Mouse (Mus musculus) lung, postnatal 36 days (tissue): ENCODE measurements at regions not wholly inside any gene's neighbourhood (a gene's known extent, or its start where the extent isn't known, plus 50 kb on each side); places are given as distances from the start of the nearest gene placed in this dataset.
"Not testable (repeated sequence)": the region's sequence is repeated elsewhere in the genome, so short reads cannot be mapped to it uniquely, and the experiment has no call there.

Experiments
- DNase-seq: peaks from one replicate; pipeline ENCODE4 v3.0.0; 2022; ENCODE audit warnings: mixed read lengths

DNA sequence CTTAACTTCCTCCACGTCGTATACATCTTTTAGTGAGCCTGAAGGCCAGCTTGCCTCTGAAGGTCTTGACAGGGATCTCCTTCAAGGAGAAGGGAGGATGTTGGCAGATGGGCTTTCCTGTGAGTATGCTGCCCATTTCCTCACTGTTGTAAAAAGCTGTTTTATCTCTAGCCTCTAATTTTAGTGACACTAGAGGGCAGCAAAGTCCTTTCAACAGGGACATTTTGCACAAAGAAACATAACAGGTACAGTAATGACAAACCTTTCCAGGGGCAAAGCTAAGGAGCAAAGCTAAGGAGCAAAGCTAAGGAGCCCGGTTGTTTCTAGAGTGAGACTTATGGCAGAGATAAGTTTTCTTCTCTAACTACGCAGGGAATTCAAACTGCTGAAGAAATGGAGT, 59.0 kb upstream of the Kbtbd8 start:
- DNase-seq, result peak; percentile 48

DNA sequence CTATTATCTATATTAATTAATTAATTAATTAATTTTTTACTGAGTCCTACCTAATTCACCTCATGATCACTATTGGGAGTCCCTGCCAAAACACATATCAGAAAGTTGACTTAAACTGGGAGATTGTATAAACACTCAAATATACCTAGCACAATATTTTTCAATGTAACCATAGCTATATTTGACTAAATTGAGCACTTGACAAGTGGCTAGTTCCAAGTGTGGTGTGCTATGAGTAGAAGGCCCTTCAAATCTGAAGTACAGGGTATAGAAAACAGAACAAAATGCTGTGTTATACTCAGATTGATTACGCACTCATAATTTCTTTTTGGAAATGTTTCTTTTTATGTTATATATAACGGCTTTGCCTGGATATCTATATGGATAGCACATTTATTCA, 60.8 kb upstream of the Kbtbd8 start:
- DNase-seq, result no peak

DNA sequence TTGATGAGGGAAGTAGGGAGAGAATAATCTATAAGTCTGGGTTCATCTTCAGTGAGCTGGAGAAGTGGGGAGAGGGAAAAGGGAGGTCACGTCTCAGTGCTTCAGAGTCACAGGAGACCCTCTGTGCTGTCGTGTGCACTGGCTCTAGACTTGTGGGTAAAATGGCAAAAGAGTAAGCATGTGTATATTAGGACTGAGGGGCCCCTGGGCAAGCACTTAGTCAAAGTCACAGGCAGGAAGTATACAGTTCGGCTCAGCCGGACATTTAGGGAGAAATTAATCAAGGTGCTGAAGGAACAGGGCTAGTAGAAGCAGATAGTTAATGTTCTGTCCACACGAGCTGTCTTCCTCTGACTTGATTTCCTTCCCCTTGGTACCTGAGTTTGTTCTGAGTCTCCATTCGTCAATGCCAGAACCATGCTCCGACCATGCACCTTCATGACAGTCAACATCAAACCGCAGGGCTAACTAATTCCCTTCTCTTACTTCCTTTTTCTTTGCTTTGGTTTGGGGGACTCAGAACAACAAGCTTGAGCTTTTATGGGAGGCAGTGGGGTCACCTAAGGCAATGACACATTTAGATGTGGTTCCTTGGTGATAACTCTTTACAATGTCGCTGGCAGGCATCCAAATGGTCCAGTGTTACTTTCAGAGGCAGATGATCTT, 63.2 kb upstream of the Kbtbd8 start:
- DNase-seq, result no peak

DNA sequence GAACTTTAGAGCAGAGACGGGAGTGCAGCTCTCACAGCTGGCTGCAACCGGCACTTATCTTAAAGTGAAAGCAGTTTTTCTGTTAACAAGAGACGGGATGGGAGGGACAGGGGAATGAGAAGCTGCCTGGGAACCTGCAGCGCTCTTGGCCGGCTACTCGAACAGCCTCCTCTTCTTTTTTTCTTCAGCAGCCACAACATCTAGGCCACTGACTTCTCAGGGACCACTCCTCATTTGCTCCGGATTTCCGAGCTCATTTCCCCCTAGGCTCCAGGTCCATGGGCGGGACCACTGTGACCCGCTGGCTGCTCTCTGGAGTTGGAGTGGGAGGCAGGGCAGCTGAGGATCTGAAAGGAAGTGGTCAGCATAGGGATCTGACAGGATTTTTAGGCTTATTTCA, 75.7 kb upstream of the Kbtbd8 start:
- not testable (repeated sequence) for DNase-seq

DNA sequence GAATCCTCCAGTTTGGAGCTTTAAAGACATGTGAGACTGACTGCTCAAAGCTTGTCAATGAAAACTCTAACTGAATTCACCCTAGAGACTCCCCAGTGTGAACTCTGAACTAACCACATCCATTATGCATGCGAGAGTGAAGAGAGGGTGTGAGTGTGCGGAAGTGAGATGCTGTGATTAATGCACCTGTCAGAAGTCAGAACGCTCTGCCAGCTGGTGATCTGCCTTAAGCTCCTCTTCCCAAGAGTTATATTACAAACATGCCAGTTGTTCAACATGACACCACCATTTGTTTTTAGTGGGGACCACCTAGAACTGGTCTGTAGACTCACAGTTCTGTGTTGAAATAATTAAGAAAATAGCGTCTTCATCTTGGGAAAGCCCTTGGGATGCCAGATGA, 92.8 kb upstream of the Kbtbd8 start:
- no peak for DNase-seq

DNA sequence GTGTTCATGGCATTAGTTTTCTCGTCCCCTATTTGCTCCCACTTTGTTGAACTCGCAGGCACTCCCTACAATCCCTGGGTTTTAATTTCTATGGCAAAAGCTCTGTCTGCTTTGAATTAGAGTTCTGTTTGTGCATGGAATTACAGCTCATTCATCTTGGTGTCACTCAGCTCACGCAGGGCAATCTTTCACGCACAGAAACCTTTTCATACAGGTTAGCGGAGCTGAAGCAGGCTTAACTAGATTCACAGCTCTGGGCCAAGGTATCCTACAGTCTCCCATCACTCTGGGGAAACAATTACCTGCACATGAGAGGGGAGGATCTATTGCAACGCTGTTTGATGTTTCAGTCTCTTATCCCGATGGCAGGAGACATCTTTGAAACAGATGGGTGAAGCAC, 95.3 kb upstream of the Kbtbd8 start:
- DNase-seq, result no peak

DNA sequence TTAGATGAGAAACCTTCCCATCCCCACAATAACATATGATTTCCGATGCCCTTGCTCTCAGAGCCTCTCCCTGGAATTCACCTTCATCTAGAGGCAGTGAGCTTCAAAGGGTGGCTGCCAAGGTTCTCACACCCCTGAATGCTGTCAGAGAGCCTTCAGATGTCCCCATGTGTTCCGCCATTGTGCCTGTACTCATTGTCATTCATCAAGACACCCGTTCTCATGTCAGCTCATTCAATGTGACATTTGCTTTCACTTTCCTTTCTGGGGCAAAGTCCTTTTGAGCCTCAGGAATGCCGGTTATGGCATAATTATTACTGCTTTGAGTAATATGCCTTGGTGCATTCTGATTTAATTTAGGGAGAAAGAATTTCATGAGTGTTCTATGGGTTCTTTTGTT, 99.1 kb upstream of the Kbtbd8 start:
- DNase-seq, result peak; percentile 8

DNA sequence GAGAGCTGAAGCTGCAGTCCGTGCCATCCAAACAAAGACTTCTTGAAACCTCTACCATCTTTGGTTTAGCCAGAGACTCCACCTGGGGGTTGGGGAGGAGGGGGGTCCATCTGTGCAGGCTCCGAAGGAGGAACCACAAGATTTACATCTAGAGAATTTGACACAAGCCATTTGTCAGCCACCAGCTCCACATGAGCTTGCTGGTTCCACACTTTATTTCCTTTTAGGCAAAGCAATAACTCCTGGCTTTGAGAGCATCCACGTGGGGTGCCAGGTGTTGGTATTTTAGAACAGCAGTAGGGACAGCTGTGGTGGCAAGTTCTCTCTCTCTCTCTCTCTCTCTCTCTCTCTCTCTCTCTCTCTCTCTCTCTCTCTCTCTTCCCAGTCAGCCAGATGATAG, 99.6 kb upstream of the Kbtbd8 start:
- DNase-seq, result no peak

DNA sequence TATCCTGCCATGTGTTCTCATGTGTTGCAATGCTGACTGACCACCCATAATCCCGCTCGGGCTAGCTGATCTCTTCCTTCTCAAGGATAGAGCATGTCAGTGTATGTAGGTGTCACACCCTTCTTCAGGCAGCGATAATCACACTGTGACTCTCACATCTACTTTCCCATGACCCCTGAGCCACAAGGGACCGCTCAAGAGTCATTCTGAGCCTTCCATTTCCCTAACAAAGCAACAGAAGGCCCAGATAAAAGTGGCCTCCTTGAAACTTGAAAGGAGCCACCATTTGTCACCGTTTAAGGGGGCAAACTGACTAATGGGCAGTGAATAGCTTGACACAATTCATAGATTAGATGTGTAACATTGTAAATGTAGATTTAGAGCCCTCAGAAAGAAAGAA, 103.9 kb upstream of the Kbtbd8 start:
- no peak for DNase-seq

DNA sequence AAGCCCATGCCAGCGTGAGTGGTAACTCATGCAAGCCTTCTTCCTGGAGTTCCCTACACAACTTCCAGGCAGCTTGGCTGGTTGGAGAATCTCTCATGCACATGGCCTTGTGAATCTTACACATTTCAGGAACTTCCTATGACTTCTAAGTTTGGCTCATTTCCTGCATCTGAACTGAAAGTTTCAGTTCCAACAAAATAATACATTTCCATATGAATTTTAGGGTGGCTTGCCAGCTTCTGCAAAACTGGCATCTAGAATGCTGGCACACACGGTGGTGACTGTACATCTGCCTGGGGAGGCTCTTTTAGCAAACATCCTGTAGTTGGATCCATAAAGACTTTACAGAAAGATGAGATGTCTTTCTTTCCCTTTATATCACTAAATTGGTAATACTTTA, 110.6 kb upstream of the Kbtbd8 start:
- no peak for DNase-seq

DNA sequence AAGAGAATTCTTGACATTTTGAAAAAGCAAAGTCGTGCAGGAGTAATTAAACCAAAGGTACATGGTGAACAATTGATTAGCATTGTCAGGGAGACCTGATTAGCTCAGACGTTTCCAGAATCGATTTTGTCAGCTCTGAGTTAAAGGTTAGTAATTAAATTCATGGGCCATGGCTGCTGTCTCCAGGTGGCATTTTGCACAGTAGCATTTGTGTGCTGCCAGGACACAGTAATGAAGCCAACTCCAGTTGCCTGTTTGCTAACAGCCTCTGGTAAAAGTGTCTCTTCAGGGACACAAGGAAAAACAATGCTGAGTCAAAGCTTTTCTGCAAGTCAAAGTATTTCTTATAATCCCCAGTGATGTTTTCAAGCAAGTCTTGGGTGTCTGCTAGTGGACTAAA, 113.3 kb upstream of the Kbtbd8 start:
- no peak for DNase-seq

DNA sequence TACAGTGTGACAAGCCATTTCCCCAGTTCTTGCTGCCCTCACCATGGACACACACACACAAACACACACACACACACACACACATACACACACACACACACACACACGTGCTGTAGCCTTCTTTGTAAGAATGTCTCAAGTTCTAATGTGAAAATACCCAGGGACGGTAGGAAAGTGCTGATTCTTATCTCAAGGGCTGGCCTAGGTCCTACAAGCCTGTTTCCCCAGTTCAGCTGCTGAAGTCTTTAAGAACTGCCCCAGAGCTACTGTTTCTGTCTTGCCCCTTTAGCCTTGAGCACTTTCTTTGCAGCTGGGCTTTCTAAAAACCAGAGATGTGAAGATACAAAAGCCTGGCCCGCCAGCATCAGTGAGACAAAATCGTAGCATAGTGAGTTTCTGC, 117.5 kb upstream of the Kbtbd8 start:
- DNase-seq, result peak; percentile 4

DNA sequence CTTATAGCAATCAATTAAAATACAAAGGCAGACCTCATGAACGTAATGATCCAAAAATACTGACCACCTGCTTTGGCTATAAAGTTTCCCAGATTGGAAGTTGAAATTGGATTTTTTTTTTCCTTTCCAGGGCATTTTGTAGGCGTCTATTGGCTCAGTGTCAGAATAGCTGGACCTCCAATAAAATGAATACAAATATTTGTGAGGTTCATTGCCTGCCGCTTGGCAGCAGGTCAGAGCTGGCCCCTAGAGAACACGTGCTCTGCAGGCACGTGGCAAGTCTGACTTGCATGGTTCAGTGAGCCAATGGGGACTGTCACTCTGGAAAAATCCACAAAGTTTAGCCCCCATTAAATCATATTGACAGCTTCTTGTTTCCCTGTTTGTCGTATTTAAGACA, 118.0 kb upstream of the Kbtbd8 start:
- peak; percentile 52 for DNase-seq

DNA sequence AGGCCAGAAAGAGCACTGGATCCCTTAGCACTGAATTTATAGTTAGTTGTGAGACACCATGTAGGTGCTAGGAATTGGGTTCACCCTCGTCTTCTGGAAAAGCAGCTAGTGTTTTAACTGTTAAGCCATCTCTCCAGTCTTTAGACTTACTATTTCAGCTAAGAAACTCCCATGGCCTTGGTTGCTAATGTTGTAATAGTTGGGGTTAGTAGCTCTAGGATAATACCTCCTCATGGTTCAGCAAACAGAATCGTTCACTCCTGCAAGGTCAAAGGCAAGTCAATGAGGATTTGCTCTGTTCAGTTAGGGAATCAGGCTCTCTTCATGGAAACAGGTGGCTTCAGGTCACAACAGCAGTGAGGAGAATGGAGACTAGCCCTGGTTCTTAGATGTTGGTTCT, 118.7 kb upstream of the Kbtbd8 start:
- DNase-seq, result no peak

DNA sequence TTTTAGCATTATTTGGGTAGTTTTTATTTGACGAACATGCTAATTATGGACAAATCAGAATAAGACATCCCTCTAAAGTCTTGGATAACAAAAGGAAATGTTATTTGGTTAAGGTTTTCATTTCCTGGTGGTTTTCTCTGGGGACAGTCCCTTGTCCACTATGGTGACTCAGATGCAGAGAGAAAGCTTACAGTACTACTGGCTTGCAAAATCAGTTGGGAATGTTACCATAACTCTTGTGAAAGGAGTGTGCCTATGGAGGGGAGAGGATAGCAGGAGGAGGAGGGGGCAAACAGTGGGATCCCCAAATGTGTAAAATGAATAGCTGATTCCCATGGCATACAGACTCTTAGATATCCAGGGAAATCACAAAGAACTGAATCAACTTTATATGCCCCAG, 122.7 kb upstream of the Kbtbd8 start:
- no peak for DNase-seq

DNA sequence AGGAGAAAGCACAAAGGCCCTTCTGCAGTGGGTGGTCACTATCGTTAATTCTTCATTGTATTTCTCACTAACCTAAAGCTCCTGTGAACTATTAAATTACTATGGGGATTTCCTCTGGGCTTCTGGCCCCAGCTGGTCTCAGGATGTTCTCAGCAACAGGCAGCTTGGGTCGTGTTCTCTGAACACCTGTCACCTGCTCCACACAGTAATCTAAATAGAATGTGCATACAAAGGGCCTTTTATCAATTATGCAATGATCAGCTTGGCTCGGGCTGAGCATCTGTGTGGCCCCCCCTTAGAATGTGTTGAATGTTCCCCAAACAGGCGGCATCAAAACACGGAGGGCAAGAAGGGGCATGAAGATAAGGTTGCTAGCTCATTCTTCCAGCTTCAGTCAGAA, 129.6 kb upstream of the Kbtbd8 start:
- DNase-seq, result no peak

DNA sequence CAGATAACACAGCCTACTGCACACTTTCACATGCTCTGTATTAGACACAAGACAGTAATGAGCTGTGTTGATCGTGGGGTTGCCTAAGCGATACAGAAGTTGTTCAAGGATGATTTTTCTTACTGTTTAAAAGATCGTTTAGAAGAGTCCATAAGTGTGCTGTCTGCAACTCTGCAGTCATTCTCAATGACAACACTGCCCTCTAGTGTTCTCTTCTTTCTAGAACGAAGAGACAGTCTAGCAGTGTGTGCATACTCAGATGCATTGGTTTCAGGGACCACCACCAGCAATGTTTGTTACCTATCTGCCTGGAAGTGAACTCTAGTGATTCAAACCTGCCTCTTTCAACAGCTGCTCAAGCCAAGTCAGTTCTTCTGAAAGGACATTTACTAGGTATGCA, 130.7 kb upstream of the Kbtbd8 start:
- DNase-seq, result peak; percentile 74

DNA sequence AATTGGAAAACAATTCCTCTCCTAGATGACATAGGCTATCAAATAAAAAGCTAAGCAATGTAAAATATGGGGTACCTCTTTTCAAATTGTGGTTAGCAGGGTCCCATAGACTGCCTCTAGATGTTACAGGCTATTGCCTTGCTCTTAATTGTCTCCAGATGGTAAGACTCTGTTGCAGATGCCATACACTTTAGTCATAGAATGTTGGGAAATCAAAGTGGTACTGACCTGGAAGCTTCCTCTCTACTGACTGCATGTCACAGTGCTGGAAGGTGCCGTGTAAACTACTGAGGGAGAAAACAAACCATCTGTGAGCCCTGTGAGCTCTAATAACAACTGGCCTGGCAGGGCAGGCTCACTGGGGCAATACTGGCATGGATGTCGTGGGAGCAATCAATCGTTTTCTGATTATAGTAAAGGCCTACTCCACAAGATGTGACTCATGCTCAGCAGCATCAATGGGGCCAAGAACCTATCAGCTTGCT, 132.6 kb upstream of the Kbtbd8 start:
- DNase-seq, result no peak

DNA sequence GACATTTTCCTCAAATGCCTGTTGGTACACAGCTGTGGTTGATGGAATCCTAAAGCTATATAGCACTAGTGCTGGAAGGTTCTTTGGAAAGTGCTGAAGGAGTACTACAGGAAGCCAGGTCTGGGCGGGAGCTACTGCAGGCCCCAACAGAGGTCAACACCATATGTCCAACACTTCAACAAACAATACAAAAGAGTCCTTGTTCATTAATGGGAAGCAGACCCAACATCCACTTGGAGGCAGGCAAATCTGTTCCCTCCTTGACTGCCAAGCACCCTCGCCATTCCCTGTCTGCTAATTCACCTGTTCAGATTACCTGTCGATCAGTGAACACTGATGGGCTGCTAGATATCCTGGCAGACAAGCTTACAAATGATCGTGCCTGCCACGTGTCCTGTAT, 148.4 kb upstream of the Kbtbd8 start:
- no peak for DNase-seq

DNA sequence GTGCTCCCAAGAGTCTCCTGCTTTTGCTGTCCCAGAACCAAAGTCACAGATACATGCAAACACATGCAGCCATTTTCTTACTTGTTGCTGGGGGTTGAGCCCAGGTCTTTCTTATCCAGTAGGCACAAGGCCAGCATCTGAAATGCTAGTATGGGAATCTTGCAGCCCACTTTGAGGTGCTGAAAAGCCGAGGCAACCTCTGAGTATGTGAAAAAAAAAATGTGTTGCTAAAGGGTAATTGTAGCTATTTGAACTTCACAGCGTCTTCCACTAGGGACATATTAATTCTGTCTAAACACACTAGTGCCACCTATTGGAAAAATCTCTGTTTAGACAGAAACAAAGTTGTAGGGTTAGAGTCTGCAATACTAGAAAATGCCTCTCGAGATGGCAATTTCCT, 150.1 kb upstream of the Kbtbd8 start:
- peak; percentile 51 for DNase-seq

DNA sequence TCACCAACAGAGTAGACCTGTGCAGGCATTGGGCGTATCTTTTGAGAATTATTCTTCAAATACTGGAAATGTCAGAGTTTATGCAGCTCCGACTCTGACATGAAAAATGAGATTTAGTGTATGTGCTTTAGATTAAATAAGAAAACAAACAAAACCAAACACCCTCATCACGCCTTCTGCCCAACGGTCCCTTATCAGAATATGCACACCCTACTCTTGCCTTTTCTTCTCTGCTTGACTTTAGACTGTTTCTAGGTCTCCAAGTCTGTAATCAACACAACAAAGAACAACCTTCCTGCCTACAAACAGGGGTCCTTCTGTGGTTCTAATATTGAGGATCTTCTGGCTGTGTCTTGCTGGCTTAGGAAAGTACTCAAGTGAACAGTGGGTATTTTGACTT, 153.8 kb upstream of the Kbtbd8 start:
- no peak for DNase-seq

DNA sequence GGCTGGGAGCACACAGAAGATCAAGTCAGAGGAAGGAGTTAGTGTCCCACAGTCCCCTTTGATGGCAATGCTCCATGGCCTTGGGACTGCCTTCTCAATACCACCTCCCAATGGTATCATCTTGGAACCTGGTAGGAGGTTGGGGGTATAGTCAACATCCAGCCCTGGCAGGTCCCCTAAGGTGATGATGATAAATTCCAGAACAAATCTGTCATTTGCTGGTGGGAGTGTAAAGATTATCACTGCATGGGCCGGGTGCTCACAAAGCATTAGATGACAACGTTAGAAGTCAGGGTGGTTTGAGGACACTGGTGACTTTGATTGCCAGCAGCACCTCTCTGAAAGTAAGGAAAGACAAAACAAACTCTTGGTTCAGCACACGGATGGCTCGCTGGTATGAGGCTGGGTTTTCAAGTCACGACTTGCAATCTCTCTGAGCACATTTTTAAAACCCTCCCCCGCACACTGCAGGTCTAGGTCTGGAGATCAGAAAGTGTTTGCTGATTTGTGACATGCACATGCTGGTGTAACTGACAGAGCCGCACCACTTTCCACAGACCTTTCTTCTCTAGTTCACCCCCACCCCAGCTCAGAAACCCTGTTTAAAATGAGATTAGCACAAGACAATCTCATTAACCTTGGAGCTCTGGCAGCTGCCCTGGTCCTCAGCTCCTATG, 154.5 kb upstream of the Kbtbd8 start:
- no peak for DNase-seq

DNA sequence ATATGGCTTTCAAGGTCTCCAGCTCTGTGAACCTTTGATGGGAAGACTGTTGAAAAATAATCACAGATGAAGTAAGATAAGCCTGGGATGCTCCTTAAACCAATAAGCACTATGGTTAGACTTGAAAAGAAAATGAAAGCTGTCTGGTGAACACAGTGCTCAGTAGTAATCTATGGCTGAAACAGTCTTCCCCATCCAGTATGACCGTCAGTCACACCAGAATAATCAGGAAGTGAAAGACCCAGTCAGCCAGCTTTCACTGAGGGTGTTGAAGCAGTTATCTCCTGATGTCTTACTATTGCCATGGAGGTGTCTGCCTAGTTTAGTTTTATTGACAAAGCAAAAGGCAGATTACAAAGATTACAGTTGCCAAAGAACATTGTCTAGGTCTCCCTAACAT, 155.2 kb upstream of the Kbtbd8 start:
- DNase-seq, result no peak

DNA sequence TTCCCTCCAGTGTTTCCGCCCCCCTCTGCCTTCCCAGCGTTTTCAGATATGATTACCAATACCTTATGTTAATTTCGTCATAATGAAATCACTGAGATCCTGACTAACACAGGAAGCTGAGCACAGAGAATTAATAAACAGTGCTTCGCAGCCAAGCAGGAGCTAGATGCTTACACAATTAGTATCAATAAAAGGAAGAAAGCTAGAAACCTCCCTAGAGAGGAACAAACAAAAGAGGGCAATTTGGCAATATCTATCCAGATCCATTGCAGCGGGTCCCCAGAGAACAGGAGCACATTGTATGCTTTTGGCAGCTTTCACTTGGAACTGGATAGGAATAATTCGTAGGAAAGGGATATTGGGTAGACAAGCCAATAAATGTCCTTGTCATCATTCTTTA, 159.1 kb upstream of the Kbtbd8 start:
- no peak for DNase-seq

DNA sequence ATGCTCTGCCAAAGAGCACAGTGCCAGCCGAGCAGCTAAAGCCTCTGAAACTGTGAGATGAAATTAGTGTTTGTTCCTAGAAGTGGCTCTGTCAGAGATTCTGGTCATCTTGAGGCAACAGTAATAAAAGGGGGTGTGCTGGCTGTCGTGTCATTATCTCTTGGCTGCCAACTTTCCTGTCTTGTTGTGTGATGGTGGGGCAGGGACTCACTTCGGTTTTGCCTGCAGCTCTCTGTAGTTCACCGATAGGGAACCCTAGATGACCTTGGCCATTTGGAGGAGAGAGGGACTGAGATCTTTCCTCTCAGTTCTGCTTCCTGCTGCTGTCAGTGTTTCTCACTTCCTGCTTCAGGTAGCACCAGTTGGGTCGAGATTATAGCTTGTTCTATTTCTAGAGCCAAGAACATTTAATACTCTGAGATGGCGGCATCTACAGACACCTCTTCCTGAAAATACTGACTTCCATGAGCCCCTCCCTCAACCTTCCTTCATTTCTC, 159.8 kb upstream of the Kbtbd8 start:
- no peak for DNase-seq
